Mouse (Mus musculus) ES-Bruce4 (cell line): ENCODE measurements at regions not wholly inside any gene's neighbourhood (a gene's known extent, or its start where the extent isn't known, plus 50 kb on each side); places are given as distances from the start of the nearest gene placed in this dataset.
A peak's percentile ranks its signal among the peaks of the same experiment; 100 is the strongest.
"Not testable (repeated sequence)": the region's sequence is repeated elsewhere in the genome, so short reads cannot be mapped to it uniquely, and the experiment has no call there.

Experiments
- H3K27ac ChIP-seq: 2 replicates; pipeline ENCODE4 v1.5.1; 2012; ENCODE audit warnings: low read length, inconsistent platforms; ENCODE audit not compliant: insufficient read depth
- H3K27me3 ChIP-seq: 2 replicates; pipeline ENCODE4 v1.6.1; 2012; ENCODE audit warnings: mild to moderate bottlenecking, low read length, inconsistent platforms; ENCODE audit not compliant: control insufficient read depth, poor library complexity, insufficient read depth, severe bottlenecking
- H3K36me3 ChIP-seq: 2 replicates; pipeline ENCODE4 v1.6.1; 2012; ENCODE audit warnings: inconsistent platforms, mild to moderate bottlenecking, low read length, moderate library complexity; ENCODE audit not compliant: control insufficient read depth, poor library complexity, insufficient read depth, severe bottlenecking
- H3K4me1 ChIP-seq: one replicate; pipeline ENCODE4 v1.8.1; 2011; ENCODE audit warnings: low read length; ENCODE audit not compliant: control insufficient read depth, insufficient read depth
- H3K4me3 ChIP-seq: 2 replicates; pipeline ENCODE4 v1.5.1; 2011; ENCODE audit warnings: low read depth, mild to moderate bottlenecking, low read length
- H3K9ac ChIP-seq: 2 replicates; pipeline ENCODE4 v1.6.1; 2012; ENCODE audit warnings: low read depth, mild to moderate bottlenecking, inconsistent platforms; ENCODE audit not compliant: poor library complexity, severe bottlenecking
- H3K9me3 ChIP-seq: replicated peaks from 2 replicates; pipeline ENCODE4 v1.6.1; 2012; ENCODE audit warnings: mild to moderate bottlenecking, low read length, inconsistent platforms; ENCODE audit not compliant: control insufficient read depth, poor library complexity, insufficient read depth, severe bottlenecking
- CTCF ChIP-seq: IDR thresholded peaks from one replicate; pipeline ENCODE4 v1.8.1; 2011; ENCODE audit warnings: low read depth, low read length
- EP300 ChIP-seq: IDR thresholded peaks from 2 replicates; pipeline ENCODE4 v1.6.1; 2011; ENCODE audit warnings: low read depth, low read length; ENCODE audit not compliant: insufficient read depth
- POLR2A ChIP-seq: IDR thresholded peaks from one replicate; pipeline ENCODE4 v1.8.1; 2011; ENCODE audit warnings: low read length; ENCODE audit not compliant: insufficient read depth

DNA sequence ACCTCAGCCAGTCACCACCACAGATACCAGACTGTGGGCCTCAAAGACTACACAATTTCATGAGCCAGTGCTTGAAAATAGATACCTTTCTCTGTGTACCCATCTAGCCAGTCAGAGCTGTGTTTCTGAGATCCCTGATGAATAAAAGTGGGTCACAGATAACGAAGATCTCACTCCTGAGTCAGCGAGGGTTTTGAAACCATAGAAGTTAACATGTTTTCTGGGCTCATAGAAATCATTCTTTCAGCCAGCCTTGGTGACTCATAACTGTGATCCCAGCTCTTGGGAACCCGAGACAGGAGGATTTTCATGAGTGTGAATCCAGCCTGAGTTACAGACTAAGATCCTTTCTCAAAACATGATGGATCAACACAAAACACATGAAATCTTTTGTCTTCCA is 118.1 kb downstream of the Gm11077 start:
- no peaks in the 10 kb centered on the region; the same call in 1 of the 2 replicates for H3K27me3 ChIP-seq
- no peaks in the 10 kb centered on the region for H3K4me1 ChIP-seq
- no peak for TF ChIP-seq CTCF
- no peak for TF ChIP-seq EP300
- TF ChIP-seq POLR2A, result no peak
- no peak overlapping the region for H3K27ac ChIP-seq
- H3K4me3 ChIP-seq, result no peak overlapping the region
- no peak overlapping the region for H3K9ac ChIP-seq
- no peaks in the 10 kb centered on the region for H3K9me3 ChIP-seq
- H3K36me3 ChIP-seq, result no peaks in the 10 kb centered on the region

DNA sequence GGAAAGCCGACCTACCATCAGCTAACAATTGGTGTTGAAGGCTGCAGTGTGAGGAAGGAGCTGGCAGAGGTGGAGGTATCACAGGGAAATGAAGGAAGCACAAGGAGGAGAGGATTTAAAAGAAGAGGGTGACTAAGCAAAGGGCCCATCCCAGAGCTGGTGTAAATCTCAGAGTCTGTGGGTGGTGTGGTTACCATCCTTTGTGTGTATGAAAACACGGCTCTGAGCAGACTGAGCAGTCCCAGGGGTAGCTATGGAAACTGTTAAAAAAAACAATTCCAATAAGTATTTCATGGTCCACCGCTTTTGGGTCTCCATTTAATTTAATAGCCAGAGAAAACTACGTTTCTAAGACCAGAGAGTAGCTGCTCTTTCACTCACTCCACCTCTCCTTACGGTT is 123.3 kb downstream of the Gm11077 start:
- no peak overlapping the region for H3K27ac ChIP-seq

DNA sequence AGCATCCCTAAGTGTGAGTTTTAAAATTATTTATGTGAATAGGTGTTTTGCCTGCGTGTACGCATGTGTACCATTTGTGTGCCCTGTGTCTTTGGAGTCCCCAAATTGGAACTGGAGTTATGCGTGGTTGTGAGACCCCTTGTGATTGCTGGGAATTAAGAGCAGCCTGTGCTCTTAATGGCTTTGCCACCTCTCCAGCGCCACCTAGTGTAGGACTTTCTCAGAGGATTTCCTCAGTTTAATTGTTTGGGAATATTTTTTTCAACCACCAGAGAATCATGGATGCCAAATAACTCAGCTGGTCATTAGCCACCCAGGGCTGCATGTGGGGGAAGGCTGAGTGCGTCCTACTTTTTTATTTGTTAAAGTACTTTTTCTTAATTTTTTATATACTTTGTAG is 124.4 kb downstream of the Gm11077 start:
- Histone ChIP-seq H3K27ac (no peak overlapping the region), H3K36me3 (no peaks in the 10 kb centered on the region), H3K4me3 (no peak overlapping the region), H3K9ac (no peak overlapping the region), H3K4me1 (no peaks in the 10 kb centered on the region), H3K27me3 (no peaks in the 10 kb centered on the region; the same call in none of the 2 replicates), H3K9me3 (no peaks in the 10 kb centered on the region)
- TF ChIP-seq CTCF (peak; percentile 46), EP300 (no peak)

More for the DNA sequence above, 123.3 kb downstream of the Gm11077 start:
- Histone ChIP-seq H3K9me3 (no peaks in the 10 kb centered on the region), H3K4me3 (no peak overlapping the region), H3K36me3 (no peaks in the 10 kb centered on the region), H3K9ac (no peak overlapping the region), H3K4me1 (no peaks in the 10 kb centered on the region), H3K27me3 (no peaks in the 10 kb centered on the region; the same call in none of the 2 replicates)
- no peak for TF ChIP-seq CTCF
- no peak for TF ChIP-seq EP300
- TF ChIP-seq POLR2A, result no peak

DNA sequence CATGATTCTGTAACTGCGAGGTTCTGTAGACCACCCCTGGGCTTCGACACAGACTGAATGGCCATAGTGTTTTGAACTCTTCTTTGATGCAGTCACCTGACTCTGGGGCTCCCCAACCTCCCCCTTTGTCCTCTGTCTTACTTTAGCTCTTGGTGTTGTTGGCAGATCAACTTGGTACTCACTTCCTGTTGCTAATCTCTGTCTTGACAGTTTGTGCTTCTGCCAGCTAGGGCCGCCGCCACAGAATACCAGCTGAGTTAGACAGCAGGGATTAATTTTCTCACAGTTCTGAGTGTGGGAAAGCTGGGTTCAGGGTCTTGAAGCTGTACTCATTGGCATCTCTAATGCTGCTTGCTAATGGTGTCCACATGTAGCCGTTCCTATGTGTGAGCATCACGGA is 125.6 kb downstream of the Gm11077 start:
- Histone ChIP-seq H3K36me3 (no peaks in the 10 kb centered on the region), H3K27ac (no peak overlapping the region)
- TF ChIP-seq CTCF (no peak), POLR2A (no peak), EP300 (no peak)

DNA sequence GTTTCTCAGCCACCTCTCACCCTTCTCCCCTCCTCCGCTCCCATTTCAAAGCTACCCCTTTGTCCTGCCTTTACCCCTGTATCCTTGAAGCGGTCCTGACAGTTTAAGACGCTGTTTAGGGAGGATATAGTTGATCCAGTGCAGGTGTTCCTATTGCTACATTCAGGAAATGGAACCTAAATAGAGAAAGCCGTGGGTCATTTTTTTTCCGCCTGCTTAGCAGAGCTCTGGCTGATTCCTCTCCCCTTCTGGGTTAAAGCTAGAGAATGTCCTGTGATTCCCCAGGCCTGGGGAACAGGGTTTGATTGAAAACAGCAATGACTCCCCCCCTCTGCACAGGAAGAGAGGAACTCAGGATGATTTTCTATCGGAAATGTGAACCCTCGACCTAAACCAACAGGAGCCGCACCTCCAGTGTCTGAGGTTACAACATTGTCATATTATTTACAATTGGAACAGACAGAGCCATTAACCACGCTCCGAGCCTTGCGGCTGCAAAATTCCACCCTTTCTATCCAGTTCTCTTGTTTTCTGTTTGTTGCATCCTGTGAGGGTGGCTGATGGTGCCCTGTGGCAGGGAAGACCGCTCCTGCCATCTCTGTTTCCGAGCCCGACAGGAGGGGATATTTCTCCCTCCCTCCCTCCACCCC is 127.5 kb downstream of the Gm11077 start:
- H3K4me1 ChIP-seq, result no peaks in the 10 kb centered on the region
- no peaks in the 10 kb centered on the region; the same call in 1 of the 2 replicates for H3K27me3 ChIP-seq
- peak overlapping the region; percentile 16; the same call in 1 of the 2 replicates for H3K4me3 ChIP-seq
- H3K27ac ChIP-seq, result no peak overlapping the region
- H3K9ac ChIP-seq, result no peak overlapping the region
- H3K36me3 ChIP-seq, result no peaks in the 10 kb centered on the region
- no peaks in the 10 kb centered on the region for H3K9me3 ChIP-seq
- TF ChIP-seq EP300, result no peak
- TF ChIP-seq POLR2A, result no peak
- no peak for TF ChIP-seq CTCF

More for the DNA sequence above, 125.6 kb downstream of the Gm11077 start:
- H3K9me3 ChIP-seq, result no peaks in the 10 kb centered on the region
- H3K4me3 ChIP-seq, result no peak overlapping the region
- no peak overlapping the region for H3K9ac ChIP-seq
- no peaks in the 10 kb centered on the region; the same call in 1 of the 2 replicates for H3K27me3 ChIP-seq
- no peaks in the 10 kb centered on the region for H3K4me1 ChIP-seq

DNA sequence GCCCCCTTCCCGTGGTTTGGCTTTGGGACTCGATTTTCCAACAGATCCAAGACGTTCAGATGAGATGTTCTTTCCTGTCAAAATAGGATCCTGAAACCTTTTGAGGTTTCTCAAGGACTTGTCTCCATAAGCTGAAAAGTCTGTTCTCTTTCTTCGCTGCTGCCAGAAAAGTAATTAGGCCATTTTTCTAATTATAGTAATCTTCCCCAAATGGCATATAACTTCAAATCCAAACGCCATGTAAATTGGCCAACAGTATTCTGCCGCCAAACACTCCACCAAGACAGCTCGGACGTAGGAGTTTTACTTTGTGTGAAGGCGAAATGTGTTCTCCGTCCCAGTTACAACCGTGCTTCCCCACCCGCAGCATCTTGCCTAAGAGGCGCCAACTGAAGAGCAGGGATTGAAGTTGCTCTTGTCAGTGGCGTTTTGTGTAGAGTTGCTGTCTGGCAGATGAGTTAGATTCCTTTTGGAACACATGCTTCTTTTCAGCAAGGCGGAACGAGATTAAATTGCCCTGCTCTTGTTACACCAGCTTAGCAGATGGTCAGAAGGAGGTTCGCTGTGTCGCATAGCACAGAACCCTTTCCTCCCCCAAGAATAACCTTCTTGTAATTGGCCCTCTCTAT is 128.1 kb downstream of the Gm11077 start:
- no peaks in the 10 kb centered on the region; the same call in 1 of the 2 replicates for H3K27me3 ChIP-seq
- no peak overlapping the region for H3K9ac ChIP-seq
- H3K4me3 ChIP-seq, result no peak overlapping the region; the same call in none of the 2 replicates
- no peaks in the 10 kb centered on the region for H3K4me1 ChIP-seq
- no peaks in the 10 kb centered on the region for H3K36me3 ChIP-seq
- H3K9me3 ChIP-seq, result no peaks in the 10 kb centered on the region
- no peak overlapping the region for H3K27ac ChIP-seq
- TF ChIP-seq EP300 (no peak), POLR2A (no peak), CTCF (no peak)

DNA sequence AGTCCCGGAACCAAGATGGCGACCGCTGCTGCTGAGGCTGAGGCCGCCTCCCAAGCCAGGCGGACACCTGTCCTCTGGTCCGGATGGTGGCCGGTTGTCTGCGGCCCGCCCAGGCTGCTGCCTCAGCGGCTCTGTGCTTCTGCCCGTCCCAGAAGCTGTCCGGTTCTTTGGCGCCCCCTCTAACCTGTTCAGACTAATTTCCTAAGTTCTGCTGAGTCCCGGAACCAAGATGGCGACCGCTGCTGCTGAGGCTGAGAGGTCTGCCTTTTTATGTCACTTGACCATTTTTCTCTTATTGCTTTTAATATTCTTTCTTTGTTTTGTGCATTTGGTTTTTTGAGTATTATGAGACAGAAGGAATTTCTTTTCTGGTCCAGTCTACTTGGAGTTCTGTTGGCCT is 140.4 kb downstream of the Gm11077 start:
- H3K9ac ChIP-seq, H3K36me3 ChIP-seq, H3K4me3 ChIP-seq: not testable (repeated sequence)

More for the DNA sequence above, 140.4 kb downstream of the Gm11077 start:
- not testable (repeated sequence) for H3K4me1 ChIP-seq, H3K9me3 ChIP-seq, H3K27me3 ChIP-seq, H3K27ac ChIP-seq
